Mouse (Mus musculus): ENCODE measurements around the gene Pptc7.

GRCm38 (mm10) chr5:122240989-122241388, 43.2 kb upstream of the Pptc7 start:
- TF ChIP-seq CTCF (IDR thresholded peaks at IDR 0.05; ENCODE audit: control insufficient read depth, insufficient read depth, insufficient read length), result no peak
- no peak for TF ChIP-seq USF1 (IDR thresholded peaks at IDR 0.05; ENCODE audit: low read depth)
- TF ChIP-seq MYOD1 (IDR thresholded peaks at IDR 0.05; ENCODE audit: control insufficient read depth, insufficient read length, low read depth), result no peak
- TF ChIP-seq MYOG (IDR thresholded peaks at IDR 0.05; ENCODE audit: control insufficient read depth, extremely low read depth, insufficient read length), result no peak
- no peak for TF ChIP-seq CEBPB (IDR thresholded peaks at IDR 0.05; ENCODE audit: low read depth)
- no peak for TF ChIP-seq MAX (IDR thresholded peaks at IDR 0.05)
- no peak for TF ChIP-seq FOSL1 (IDR thresholded peaks at IDR 0.05; ENCODE audit: insufficient read depth, low read length, poor library complexity, severe bottlenecking)

All from C2C12 (cell line).